Mouse (Mus musculus) limb, embryonic 13.5 days (tissue): Measurements from ENCODE around the gene Atg5. TPM values are rescaled to one million over a fixed set of nuclear protein-coding genes. Genes with fewer than 3 reads are reported as not detected.

Experiments used
- ATAC-seq: fragments of 200-750 bp; cut with Nextera tagmentation; 2 replicates; pipeline ENCODE4 v1.8.0; 2017; ENCODE audit warnings: low read depth, moderate number of reproducible peaks, moderate TSS enrichment; ENCODE audit not compliant: low FRiP score
- H3K27ac ChIP-seq: fragments of 300-500 bp; sonication (generic); 2 replicates; pipeline ENCODE4 v1.5.1; 2015; ENCODE audit warnings: inconsistent platforms, mild to moderate bottlenecking, moderate library complexity
- H3K27me3 ChIP-seq: fragments of 300-500 bp; sonication (generic); 2 replicates; pipeline ENCODE4 v1.6.1; 2015; ENCODE audit warnings: mild to moderate bottlenecking, inconsistent platforms
- H3K36me3 ChIP-seq: fragments of 300-500 bp; sonication (generic); 2 replicates; pipeline ENCODE4 v1.6.1; 2015; ENCODE audit warnings: inconsistent platforms, mild to moderate bottlenecking, moderate library complexity
- H3K4me1 ChIP-seq: fragments of 300-500 bp; sonication (generic); 2 replicates; pipeline ENCODE4 v1.6.1; 2015; ENCODE audit warnings: inconsistent platforms
- H3K4me2 ChIP-seq: fragments of 300-500 bp; sonication (generic); replicated peaks from 2 replicates; pipeline ENCODE4 v1.6.1; 2015; ENCODE audit warnings: inconsistent platforms, mild to moderate bottlenecking, moderate library complexity
- H3K4me3 ChIP-seq: fragments of 300-500 bp; sonication (generic); 2 replicates; pipeline ENCODE4 v1.5.1; 2015; ENCODE audit warnings: moderate library complexity, mild to moderate bottlenecking, inconsistent platforms
- H3K9ac ChIP-seq: fragments of 300-500 bp; sonication (generic); 2 replicates; pipeline ENCODE4 v1.6.1; 2015; ENCODE audit warnings: mild to moderate bottlenecking, inconsistent platforms
- H3K9me3 ChIP-seq: fragments of 300-500 bp; sonication (generic); 2 replicates; pipeline ENCODE4 v1.6.1; 2016; ENCODE audit warnings: inconsistent platforms
- WGBS: fragments of 180-500 bp; shearing (Covaris S2); methylation state at CpG from one replicate; pipeline ENCODE4 v1.1.7; 2015; 5-methylcytosine and 5-hydroxymethylcytosine counted together
- polyA plus RNA-seq: library from polyadenylated mRNA; unstranded; fragments of >200 nt; fragmentation: Nextera tagmentation; extraction: Ambion mirVana; gene quantifications from 2 replicates; pipeline ENCODE4 v1.2.1, GENCODE M21; 2015

Atg5 gene
- polyA plus RNA-seq, 1 experiment from 2014 or later = 54.2 TPM

- no peak for ATAC-seq
- 84% methylated on average over 6 of the region's 6 CpGs for WGBS
- no peak overlapping the region for H3K9ac ChIP-seq
- H3K36me3 ChIP-seq = peaks cover 13% of the 10 kb centered on the region
- H3K4me2 ChIP-seq = no peak overlapping the region
- no peak overlapping the region for H3K4me3 ChIP-seq
- H3K27ac ChIP-seq = no peak overlapping the region
- H3K4me1 ChIP-seq = no peaks in the 10 kb centered on the region; the same call in 1 of the 2 replicates
- H3K27me3 ChIP-seq = no peaks in the 10 kb centered on the region
- H3K9me3 ChIP-seq = no peaks in the 10 kb centered on the region
Measured at GRCm38 (mm10) chr10:44338571-44338970, 70.4 kb downstream of the Atg5 start.

- Histone ChIP-seq H3K27ac (no peak overlapping the region), H3K4me1 (no peaks in the 10 kb centered on the region; the same call in 1 of the 2 replicates), H3K4me3 (no peak overlapping the region), H3K36me3 (peaks cover 13% of the 10 kb centered on the region), H3K9ac (no peak overlapping the region), H3K9me3 (no peaks in the 10 kb centered on the region), H3K27me3 (no peaks in the 10 kb centered on the region), H3K4me2 (no peak overlapping the region)
- no peak for ATAC-seq
- 48% methylated on average over 5 of the region's 5 CpGs for WGBS
Measured at GRCm38 (mm10) chr10:44339326-44339725, 71.2 kb downstream of the Atg5 start.

GRCm38 (mm10) chr10:44340928-44341327 lies 72.8 kb downstream of the Atg5 start:
- 82% methylated on average over 4 of the region's 4 CpGs for WGBS
- no peaks in the 10 kb centered on the region; the same call in 1 of the 2 replicates for H3K4me1 ChIP-seq
- ATAC-seq = no peak
- H3K4me2 ChIP-seq = no peak overlapping the region
- H3K9ac ChIP-seq = no peak overlapping the region
- H3K27ac ChIP-seq = no peak overlapping the region
- no peaks in the 10 kb centered on the region for H3K9me3 ChIP-seq
- no peaks in the 10 kb centered on the region for H3K27me3 ChIP-seq
- peaks cover 10% of the 10 kb centered on the region for H3K36me3 ChIP-seq
- no peak overlapping the region for H3K4me3 ChIP-seq

- Histone ChIP-seq H3K4me1 (no peaks in the 10 kb centered on the region; the same call in 1 of the 2 replicates), H3K9ac (no peak overlapping the region), H3K27ac (no peak overlapping the region), H3K9me3 (no peaks in the 10 kb centered on the region), H3K4me3 (no peak overlapping the region), H3K27me3 (no peaks in the 10 kb centered on the region), H3K4me2 (no peak overlapping the region), H3K36me3 (peaks cover 4% of the 10 kb centered on the region)
- 87% methylated on average over 6 of the region's 6 CpGs for WGBS
- ATAC-seq = no peak
Measured at GRCm38 (mm10) chr10:44341826-44342521, 73.8 kb downstream of the Atg5 start.

GRCm38 (mm10) chr10:44343351-44343750 lies 75.2 kb downstream of the Atg5 start:
- no peaks in the 10 kb centered on the region for H3K27me3 ChIP-seq
- no peak overlapping the region for H3K9ac ChIP-seq
- no peak for ATAC-seq
- H3K4me3 ChIP-seq = no peak overlapping the region
- no peak overlapping the region for H3K27ac ChIP-seq
- H3K9me3 ChIP-seq = no peaks in the 10 kb centered on the region
- no peaks in the 10 kb centered on the region; the same call in 1 of the 2 replicates for H3K4me1 ChIP-seq
- no peak overlapping the region for H3K4me2 ChIP-seq
- peaks cover 17% of the 10 kb centered on the region for H3K36me3 ChIP-seq
- 88% methylated on average over 3 of the region's 3 CpGs for WGBS

GRCm38 (mm10) chr10:44347549-44348172 lies 79.5 kb downstream of the Atg5 start:
- peaks cover 21% of the 10 kb centered on the region for H3K36me3 ChIP-seq
- no peak for ATAC-seq
- no peaks in the 10 kb centered on the region for H3K27me3 ChIP-seq
- 73% methylated on average over 10 of the region's 10 CpGs for WGBS
- H3K27ac ChIP-seq = no peak overlapping the region
- no peak overlapping the region for H3K4me2 ChIP-seq
- no peaks in the 10 kb centered on the region for H3K4me1 ChIP-seq
- no peak overlapping the region for H3K4me3 ChIP-seq
- H3K9ac ChIP-seq = no peak overlapping the region
- H3K9me3 ChIP-seq = no peaks in the 10 kb centered on the region

- H3K9me3 ChIP-seq = no peaks in the 10 kb centered on the region
- no peak overlapping the region for H3K27ac ChIP-seq
- no peak overlapping the region for H3K9ac ChIP-seq
- ATAC-seq = no peak
- H3K4me3 ChIP-seq = no peak overlapping the region
- WGBS = 51% methylated on average over 14 of the region's 14 CpGs
- H3K36me3 ChIP-seq = peaks cover 18% of the 10 kb centered on the region
- no peaks in the 10 kb centered on the region for H3K4me1 ChIP-seq
- H3K4me2 ChIP-seq = no peak overlapping the region
- no peaks in the 10 kb centered on the region for H3K27me3 ChIP-seq
Measured at GRCm38 (mm10) chr10:44348474-44349415, 80.6 kb downstream of the Atg5 start.

GRCm38 (mm10) chr10:44353467-44353866 lies 85.3 kb downstream of the Atg5 start:
- no peaks in the 10 kb centered on the region for H3K27me3 ChIP-seq
- H3K4me3 ChIP-seq = no peak overlapping the region
- H3K9ac ChIP-seq = no peak overlapping the region
- H3K4me1 ChIP-seq = peaks cover 9% of the 10 kb centered on the region
- ATAC-seq = no peak
- H3K36me3 ChIP-seq = peaks cover 3% of the 10 kb centered on the region; the same call in 1 of the 2 replicates
- H3K4me2 ChIP-seq = no peak overlapping the region
- 57% methylated on average over 4 of the region's 4 CpGs for whole genome bisulfite sequencing
- no peak overlapping the region for H3K27ac ChIP-seq
- no peaks in the 10 kb centered on the region for H3K9me3 ChIP-seq

- no peak for ATAC-seq
- Histone ChIP-seq H3K4me1 (peaks cover 9% of the 10 kb centered on the region), H3K36me3 (no peaks in the 10 kb centered on the region), H3K27me3 (no peaks in the 10 kb centered on the region), H3K4me3 (no peak overlapping the region), H3K9me3 (no peaks in the 10 kb centered on the region), H3K27ac (no peak overlapping the region), H3K9ac (no peak overlapping the region), H3K4me2 (no peak overlapping the region)
- 80% methylated on average over 10 of the region's 10 CpGs for WGBS
Measured at GRCm38 (mm10) chr10:44354393-44354792, 86.2 kb downstream of the Atg5 start.

GRCm38 (mm10) chr10:44355216-44355615 lies 87.1 kb downstream of the Atg5 start:
- Histone ChIP-seq H3K27me3 (no peaks in the 10 kb centered on the region), H3K4me2 (no peak overlapping the region), H3K27ac (no peak overlapping the region), H3K36me3 (no peaks in the 10 kb centered on the region), H3K9ac (no peak overlapping the region), H3K4me3 (no peak overlapping the region), H3K4me1 (peaks cover 9% of the 10 kb centered on the region), H3K9me3 (no peaks in the 10 kb centered on the region)
- 62% methylated on average over 7 of the region's 7 CpGs for WGBS
- ATAC-seq = no peak

GRCm38 (mm10) chr10:44356625-44357024 lies 88.5 kb downstream of the Atg5 start:
- Histone ChIP-seq H3K9me3 (no peaks in the 10 kb centered on the region), H3K9ac (no peak overlapping the region), H3K4me1 (peaks cover 9% of the 10 kb centered on the region), H3K27ac (no peak overlapping the region), H3K36me3 (no peaks in the 10 kb centered on the region), H3K4me3 (no peak overlapping the region), H3K4me2 (no peak overlapping the region), H3K27me3 (no peaks in the 10 kb centered on the region)
- 87% methylated on average over 5 of the region's 5 CpGs for WGBS
- ATAC-seq = no peak

- Histone ChIP-seq H3K27ac (no peak overlapping the region), H3K4me2 (peak overlapping the region; percentile 28; the same call in 1 of the 2 replicates), H3K4me3 (no peak overlapping the region), H3K9me3 (no peaks in the 10 kb centered on the region), H3K36me3 (no peaks in the 10 kb centered on the region), H3K27me3 (no peaks in the 10 kb centered on the region), H3K4me1 (peaks cover 9% of the 10 kb centered on the region), H3K9ac (no peak overlapping the region)
- no peak for ATAC-seq
- 9% methylated on average over 13 of the region's 13 CpGs for WGBS
Measured at GRCm38 (mm10) chr10:44357316-44357715, 89.2 kb downstream of the Atg5 start.
